Mouse (Mus musculus): ENCODE data around the gene Catsper2. TPM values are rescaled to one million over a fixed set of nuclear protein-coding genes. Genes with fewer than 3 reads are reported as not detected.

Gene Catsper2
- polyA plus RNA-seq (2015; fragmentation: Nextera tagmentation; extraction: Ambion mirVana) = 5.9 and 7.0 TPM in 2 replicates

GRCm38 (mm10) chr2:121413387-121414042 lies at the start of gene Catsper2, which contains the start of gene Pdia3:
Gene Catsper2, minus strand, starts transcription at chr2:121413792.
Gene Pdia3, plus strand, starts transcription at chr2:121413775.
- ATAC-seq (replicated peaks) = peak; percentile 99
- H3K4me3 ChIP-seq = peak within 1 kb of the TSS; percentile 90
- H3K4me2 ChIP-seq = peak within 1 kb of the TSS; percentile 66
- H3K27ac ChIP-seq = peak within 1 kb of the TSS; percentile 95
- H3K9ac ChIP-seq = peak within 1 kb of the TSS; percentile 90
- WGBS = under 1% methylated on average over 65 of the region's 68 CpGs
- H3K9me3 ChIP-seq = no peaks in the 10 kb centered on the region
- no peaks in the 10 kb centered on the region; the same call in 1 of the 2 replicates for H3K36me3 ChIP-seq (replicated peaks)
- H3K27me3 ChIP-seq (replicated peaks) = no peaks in the 10 kb centered on the region
- H3K4me1 ChIP-seq = peaks cover 31% of the 10 kb centered on the region

GRCm38 (mm10) chr2:121460071-121460470 lies 46.5 kb upstream of the Catsper2 start:
- Histone ChIP-seq H3K27ac (no peak overlapping the region), H3K27me3 (replicated peaks) (no peaks in the 10 kb centered on the region), H3K9me3 (no peaks in the 10 kb centered on the region), H3K4me1 (peaks cover 17% of the 10 kb centered on the region), H3K4me2 (no peak overlapping the region), H3K36me3 (replicated peaks) (peaks cover 17% of the 10 kb centered on the region; the same call in 1 of the 2 replicates), H3K9ac (no peak overlapping the region), H3K4me3 (no peak overlapping the region)
- ATAC-seq (replicated peaks) = no peak
- 68% methylated on average over 2 of the region's 2 CpGs for WGBS

GRCm38 (mm10) chr2:121456692-121457642 lies 43.4 kb upstream of the Catsper2 start, which contains the start of gene Serinc4:
Gene Serinc4, minus strand, starts transcription at chr2:121456781.
- peak within 1 kb of the TSS; percentile 68 for H3K4me3 ChIP-seq
- H3K27me3 ChIP-seq (replicated peaks) = no peaks in the 10 kb centered on the region
- peak within 1 kb of the TSS; percentile 80 for H3K27ac ChIP-seq
- WGBS = 2% methylated on average over 41 of the region's 41 CpGs
- H3K36me3 ChIP-seq (replicated peaks) = peaks cover 31% of the 10 kb centered on the region
- ATAC-seq (replicated peaks) = peak; percentile 94
- no peaks in the 10 kb centered on the region for H3K9me3 ChIP-seq
- peak within 1 kb of the TSS; percentile 66 for H3K4me2 ChIP-seq
- H3K4me1 ChIP-seq = peaks cover 26% of the 10 kb centered on the region
- H3K9ac ChIP-seq = peak within 1 kb of the TSS; percentile 63

- Histone ChIP-seq H3K4me1 (peaks cover 36% of the 10 kb centered on the region), H3K36me3 (replicated peaks) (peaks cover 25% of the 10 kb centered on the region), H3K9me3 (no peaks in the 10 kb centered on the region), H3K27me3 (replicated peaks) (no peaks in the 10 kb centered on the region), H3K4me3 (no peak overlapping the region), H3K27ac (no peak overlapping the region), H3K9ac (no peak overlapping the region), H3K4me2 (no peak overlapping the region)
- WGBS = 84% methylated on average over 5 of the region's 5 CpGs
- no peak for ATAC-seq (replicated peaks)
These were observed 41.9 kb upstream of the Catsper2 start for GRCm38 (mm10) chr2:121455534-121455933.

GRCm38 (mm10) chr2:121453917-121454316 lies 40.3 kb upstream of the Catsper2 start:
- Histone ChIP-seq H3K4me3 (no peak overlapping the region), H3K27ac (no peak overlapping the region), H3K4me2 (no peak overlapping the region), H3K9me3 (no peaks in the 10 kb centered on the region), H3K36me3 (replicated peaks) (peaks cover 19% of the 10 kb centered on the region), H3K4me1 (peaks cover 42% of the 10 kb centered on the region), H3K27me3 (replicated peaks) (no peaks in the 10 kb centered on the region), H3K9ac (no peak overlapping the region)
- no peak for ATAC-seq (replicated peaks)
- WGBS = 86% methylated on average over 6 of the region's 6 CpGs

- no peak within 1 kb of the TSS for H3K4me3 ChIP-seq
- 90% methylated on average over 4 of the region's 4 CpGs for WGBS
- no peak within 1 kb of the TSS for H3K4me2 ChIP-seq
- peaks cover 42% of the 10 kb centered on the region for H3K4me1 ChIP-seq
- no peak within 1 kb of the TSS; the same call in 1 of the 2 replicates for H3K9ac ChIP-seq
- no peak for ATAC-seq (replicated peaks)
- H3K27ac ChIP-seq = no peak within 1 kb of the TSS
- no peaks in the 10 kb centered on the region for H3K9me3 ChIP-seq
- H3K36me3 ChIP-seq (replicated peaks) = peaks cover 13% of the 10 kb centered on the region
- H3K27me3 ChIP-seq (replicated peaks) = no peaks in the 10 kb centered on the region
These were observed 39.4 kb upstream of the Catsper2 start, which contains the start of gene Hypk for GRCm38 (mm10) chr2:121452990-121453389. Gene Hypk, plus strand, starts transcription at chr2:121453290.

- peaks cover 36% of the 10 kb centered on the region for H3K4me1 ChIP-seq
- no peak overlapping the region; the same call in 1 of the 2 replicates for H3K9ac ChIP-seq
- H3K36me3 ChIP-seq (replicated peaks) = peaks cover 13% of the 10 kb centered on the region
- ATAC-seq (replicated peaks) = no peak
- no peak overlapping the region for H3K27ac ChIP-seq
- H3K27me3 ChIP-seq (replicated peaks) = no peaks in the 10 kb centered on the region
- no peaks in the 10 kb centered on the region for H3K9me3 ChIP-seq
- H3K4me2 ChIP-seq = no peak overlapping the region
- WGBS = 88% methylated on average over 4 of the region's 4 CpGs
- no peak overlapping the region for H3K4me3 ChIP-seq
These were observed 38.8 kb upstream of the Catsper2 start for GRCm38 (mm10) chr2:121452361-121452760.

- peaks cover 30% of the 10 kb centered on the region for H3K4me1 ChIP-seq
- ATAC-seq (replicated peaks) = peak; percentile 4
- 5% methylated on average over 7 of the region's 7 CpGs for WGBS
- H3K4me3 ChIP-seq = peak overlapping the region; percentile 99
- H3K4me2 ChIP-seq = peak overlapping the region; percentile 93
- peaks cover 13% of the 10 kb centered on the region for H3K36me3 ChIP-seq (replicated peaks)
- no peaks in the 10 kb centered on the region for H3K9me3 ChIP-seq
- no peaks in the 10 kb centered on the region for H3K27me3 ChIP-seq (replicated peaks)
- H3K9ac ChIP-seq = peak overlapping the region; percentile 97
- peak overlapping the region; percentile 98 for H3K27ac ChIP-seq
These were observed 36.5 kb upstream of the Catsper2 start for GRCm38 (mm10) chr2:121450093-121450492.

- Histone ChIP-seq H3K27ac (peak overlapping the region; percentile 98), H3K36me3 (replicated peaks) (peaks cover 13% of the 10 kb centered on the region), H3K9me3 (no peaks in the 10 kb centered on the region), H3K9ac (peak overlapping the region; percentile 97), H3K4me2 (peak overlapping the region; percentile 93), H3K4me1 (peaks cover 30% of the 10 kb centered on the region), H3K27me3 (replicated peaks) (no peaks in the 10 kb centered on the region), H3K4me3 (peak overlapping the region; percentile 99)
- under 1% methylated on average over 54 of the region's 54 CpGs for WGBS
- ATAC-seq (replicated peaks) = peak; percentile 80
These were observed 36.0 kb upstream of the Catsper2 start for GRCm38 (mm10) chr2:121449545-121450011.

- ATAC-seq (replicated peaks) = peak; percentile 99
- Histone ChIP-seq H3K9ac (peak within 1 kb of the TSS; percentile 97), H3K4me2 (peak within 1 kb of the TSS; percentile 93), H3K27ac (peak within 1 kb of the TSS; percentile 98), H3K36me3 (replicated peaks) (peaks cover 13% of the 10 kb centered on the region), H3K9me3 (no peaks in the 10 kb centered on the region), H3K27me3 (replicated peaks) (no peaks in the 10 kb centered on the region), H3K4me1 (peaks cover 30% of the 10 kb centered on the region), H3K4me3 (peak within 1 kb of the TSS; percentile 99)
- under 1% methylated on average over 73 of the region's 74 CpGs for WGBS
These were observed 35.3 kb upstream of the Catsper2 start, which contains the start of gene Serf2 for GRCm38 (mm10) chr2:121448739-121449535. Gene Serf2, plus strand, starts transcription at chr2:121449195.

- Histone ChIP-seq H3K4me3 (peak overlapping the region; percentile 99), H3K36me3 (replicated peaks) (peaks cover 10% of the 10 kb centered on the region; the same call in 1 of the 2 replicates), H3K9me3 (no peaks in the 10 kb centered on the region), H3K4me2 (peak overlapping the region; percentile 93), H3K4me1 (peaks cover 30% of the 10 kb centered on the region), H3K27me3 (replicated peaks) (no peaks in the 10 kb centered on the region), H3K9ac (no peak overlapping the region; the same call in 1 of the 2 replicates), H3K27ac (peak overlapping the region; percentile 98; the same call in 1 of the 2 replicates)
- no peak for ATAC-seq (replicated peaks)
- WGBS = 16% methylated on average over 9 of the region's 9 CpGs
These were observed 34.5 kb upstream of the Catsper2 start for GRCm38 (mm10) chr2:121448136-121448535.

Measured in midbrain, embryonic 15.5 days (tissue).